Mouse (Mus musculus) spleen, postnatal 4 days (tissue): Measurements from ENCODE around the gene Nrbp1.
"Not testable (repeated sequence)": the region's sequence is repeated elsewhere in the genome, so short reads cannot be mapped to it uniquely, and the experiment has no call there.

Experiments
- DNase-seq, 2 experiments: peaks; one replicate each; pipeline ENCODE4 v3.0.0; 2022; ENCODE audit warnings: low spot score in 2 of 2

Nrbp1 gene

DNA sequence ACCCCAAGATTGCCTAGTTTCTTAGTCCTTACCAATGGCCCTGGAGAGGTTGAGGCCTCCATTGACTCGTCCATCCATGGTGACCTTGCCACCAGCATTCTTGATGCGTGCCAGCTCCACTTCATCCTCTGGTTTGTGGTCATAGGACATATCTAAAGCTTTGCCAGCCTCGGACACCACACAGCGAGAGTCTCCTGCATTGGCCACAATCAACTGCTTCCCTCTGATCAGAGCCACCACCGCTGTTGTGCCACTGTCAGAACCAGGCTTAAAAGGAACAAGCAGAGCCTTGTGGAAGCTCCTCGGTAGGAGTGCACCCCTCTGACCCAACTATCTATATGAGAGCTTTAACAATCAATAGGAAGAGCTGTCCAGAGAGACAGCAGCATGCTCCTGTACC is 36.2 kb upstream of the Nrbp1 start:
- DNase-seq, result no peak

DNA sequence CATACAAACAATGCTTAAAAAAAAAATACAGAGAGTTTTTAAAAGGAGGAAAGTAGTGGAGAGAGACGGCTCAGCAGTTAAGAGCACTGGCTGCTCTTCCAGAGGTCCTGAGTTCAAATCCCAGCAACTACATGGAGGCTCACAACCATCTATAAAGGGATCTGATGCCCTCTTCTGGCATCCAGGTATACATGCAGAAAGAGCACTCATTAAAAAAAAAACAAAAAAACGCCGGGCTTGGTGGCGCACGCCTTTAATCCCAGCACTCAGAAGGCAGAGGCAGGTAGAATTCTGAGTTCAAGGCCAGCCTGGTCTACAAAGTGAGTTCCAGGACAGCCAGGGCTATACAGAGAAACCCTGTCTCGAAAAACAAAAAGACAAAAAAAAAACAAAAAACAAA is 24.1 kb upstream of the Nrbp1 start:
- not testable (repeated sequence) for DNase-seq

- DNase-seq, result peak in 1 of 2 experiments; percentile 59
These were observed 22.4 kb upstream of the Nrbp1 start for GRCm38 (mm10) chr5:31218294-31218693.

- no peak for DNase-seq
These were observed 21.6 kb upstream of the Nrbp1 start for GRCm38 (mm10) chr5:31219070-31219469.

DNA sequence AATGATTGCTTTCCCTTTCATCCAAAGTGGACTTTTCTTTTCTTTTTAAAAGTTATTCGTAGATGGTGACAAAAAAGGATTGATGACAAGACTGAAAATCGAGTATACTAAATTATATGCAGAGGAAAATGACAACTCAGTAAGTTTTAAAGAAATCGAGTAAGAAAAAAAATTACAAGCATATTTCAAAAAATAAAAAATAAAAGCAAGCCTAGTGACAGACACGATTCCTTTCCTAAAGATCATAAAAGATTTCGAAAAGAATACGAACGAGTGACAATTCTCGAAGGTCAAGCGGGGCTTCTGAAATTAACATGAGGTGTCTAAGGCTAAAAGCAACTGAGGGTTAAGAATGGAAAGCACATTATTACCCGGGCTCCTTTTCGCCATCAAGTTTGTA is 21.2 kb upstream of the Nrbp1 start:
- no peak for DNase-seq

DNA sequence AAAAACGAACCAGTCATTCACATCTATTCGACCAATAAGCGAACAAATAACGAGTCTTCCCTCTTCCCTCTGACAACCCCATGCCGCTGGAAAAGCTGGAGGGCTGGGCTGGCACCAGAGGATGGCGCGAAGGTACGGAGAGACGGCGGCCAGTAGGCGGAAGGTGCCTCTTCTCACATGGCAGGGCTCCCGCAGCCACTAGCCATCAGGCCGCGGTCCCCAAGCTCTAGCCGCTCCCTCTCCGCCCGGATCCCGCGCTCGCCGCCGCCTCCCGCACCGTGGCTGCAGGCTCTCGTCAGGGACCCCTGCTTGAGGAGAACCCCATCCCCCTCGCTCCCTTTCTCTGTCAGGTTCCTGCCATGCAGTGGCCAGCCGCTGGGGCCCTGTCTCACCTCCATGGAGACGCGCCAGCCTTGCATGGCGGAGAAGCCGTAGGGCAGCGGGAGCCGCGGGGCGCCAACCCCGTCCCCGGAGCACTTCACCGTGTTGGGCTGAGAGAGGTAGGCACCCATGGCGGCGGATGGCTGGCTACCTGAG is 20.7 kb upstream of the Nrbp1 start:
- no peak for DNase-seq

GRCm38 (mm10) chr5:31220448-31221303 is 20.0 kb upstream of the Nrbp1 start, which contains the start of gene Ppm1g:
TSS of gene Ppm1g (minus strand) at chr5:31220687.
- DNase-seq, result peak; percentile 99 to 100

DNA sequence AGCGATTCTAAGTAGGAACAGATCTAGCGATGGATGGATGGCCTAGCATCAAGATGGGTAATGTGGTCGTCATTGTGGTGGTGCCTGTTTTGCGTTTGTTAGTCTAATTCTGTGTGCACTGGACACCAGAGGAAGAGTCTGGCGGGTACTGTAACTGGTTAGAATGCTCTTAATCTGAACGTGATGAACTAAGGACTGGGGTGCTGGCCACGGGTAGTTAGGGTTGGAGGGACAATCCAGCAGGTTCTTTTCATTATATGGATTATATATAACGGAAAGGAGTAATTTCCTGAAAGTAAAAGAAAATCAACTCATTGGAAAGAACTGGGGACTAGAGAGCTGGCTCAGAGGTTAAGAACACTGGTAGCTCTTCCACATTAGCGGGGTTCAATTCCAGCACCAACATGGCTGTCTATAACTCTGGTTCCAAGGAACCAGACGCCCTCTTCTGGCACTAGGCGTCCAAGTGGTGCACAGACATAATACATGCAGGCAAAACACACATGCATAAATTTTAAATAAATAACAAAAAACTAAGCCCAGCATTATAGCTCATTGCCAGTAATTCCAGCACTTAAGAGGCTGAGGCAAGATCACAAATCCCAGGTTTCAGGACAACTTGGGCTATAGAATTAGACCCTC is 19.2 kb upstream of the Nrbp1 start:
- DNase-seq, result peak in 1 of 2 experiments; percentile 66

DNA sequence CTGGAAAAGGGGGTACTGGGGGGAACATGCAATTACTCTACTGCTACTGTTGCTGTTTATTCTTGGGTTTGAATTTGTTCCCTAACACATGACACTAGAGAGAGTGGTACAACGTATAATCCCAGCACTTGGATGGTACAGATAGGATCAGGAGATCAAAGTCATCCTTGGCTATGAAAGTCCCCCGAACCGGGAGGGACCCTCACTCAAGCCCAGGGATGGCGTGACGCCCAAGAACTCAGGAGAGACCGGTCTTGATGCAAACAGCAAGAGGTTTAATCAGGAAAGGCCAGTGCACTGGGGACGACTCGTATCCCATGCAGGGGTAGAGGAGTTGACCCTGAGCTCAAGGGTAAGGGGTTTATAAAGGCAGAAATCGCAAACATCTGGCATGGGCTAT is 18.0 kb upstream of the Nrbp1 start:
- DNase-seq, result no peak

- no peak for DNase-seq
These were observed 14.0 kb upstream of the Nrbp1 start for GRCm38 (mm10) chr5:31226641-31227040.

GRCm38 (mm10) chr5:31241522-31242034 is 914 bp downstream of the Nrbp1 start:
- no peak for DNase-seq

- no peak for DNase-seq
These were observed 1.5 kb downstream of the Nrbp1 start for GRCm38 (mm10) chr5:31242191-31242590.

DNA sequence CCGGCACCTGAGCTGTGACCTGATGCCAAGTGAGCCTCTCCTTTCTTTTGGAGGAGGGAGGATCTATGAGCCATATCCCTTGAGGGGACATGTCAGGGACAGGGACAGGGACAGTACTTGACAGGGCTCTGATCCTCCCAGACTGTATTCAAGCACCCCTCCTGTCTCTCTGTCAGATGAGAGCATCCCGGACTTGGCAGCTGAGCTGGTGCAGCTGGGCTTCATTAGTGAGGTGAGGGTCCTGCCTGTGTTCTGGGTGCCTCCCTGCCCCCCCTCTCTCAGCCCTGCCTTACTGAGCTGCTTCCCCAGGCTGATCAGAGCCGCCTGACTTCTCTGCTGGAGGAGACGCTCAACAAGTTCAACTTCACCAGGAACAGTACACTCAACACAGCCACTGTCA is 10.1 kb downstream of the Nrbp1 start:
- DNase-seq, result no peak

- no peak for DNase-seq
These were observed 11.0 kb downstream of the Nrbp1 start, which contains the start of gene Krtcap3 for GRCm38 (mm10) chr5:31251541-31252101. TSS of gene Krtcap3 (plus strand) at chr5:31251691.

DNA sequence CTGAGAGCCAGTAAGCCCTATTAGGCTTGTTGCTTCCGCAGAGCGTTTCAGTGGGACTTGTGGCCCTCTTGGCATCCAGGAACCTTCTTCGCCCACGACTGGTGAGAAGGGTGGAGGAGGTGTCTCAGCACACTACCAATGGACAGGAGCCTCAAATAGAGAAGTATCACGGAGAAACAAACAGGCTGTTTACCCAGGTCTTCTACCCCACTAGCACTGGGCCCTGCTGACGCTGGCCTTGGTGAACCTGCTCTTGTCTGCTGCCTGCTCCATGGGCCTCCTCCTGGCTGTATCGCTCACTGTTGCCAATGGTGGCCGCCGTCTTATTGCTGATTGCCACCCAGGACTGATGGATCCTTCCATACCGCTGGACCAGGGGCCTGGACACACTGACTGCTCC is 11.5 kb downstream of the Nrbp1 start:
- no peak for DNase-seq

- no peak for DNase-seq
These were observed 12.3 kb downstream of the Nrbp1 start for GRCm38 (mm10) chr5:31252795-31253545.

DNA sequence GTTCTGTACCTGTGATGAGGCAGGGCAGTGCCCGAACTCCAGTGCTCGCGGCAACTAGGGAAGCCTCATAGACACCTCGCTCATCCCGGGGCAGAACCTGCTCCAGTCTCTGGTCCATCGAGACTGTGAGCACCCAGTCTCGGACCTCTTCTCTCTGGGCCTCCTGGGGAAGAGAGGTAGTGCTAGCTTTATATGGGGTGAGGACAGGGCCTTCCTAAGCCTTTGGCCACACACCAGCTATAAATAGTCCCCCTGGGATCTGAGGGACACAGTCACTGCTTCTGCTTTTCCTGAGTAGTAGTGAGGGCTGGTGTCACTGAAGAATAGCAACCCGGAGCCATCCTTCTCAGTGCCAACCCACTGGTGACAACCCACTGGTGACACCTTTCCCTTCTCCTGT is 13.1 kb downstream of the Nrbp1 start:
- DNase-seq, result no peak

- no peak for DNase-seq
These were observed 13.8 kb downstream of the Nrbp1 start for GRCm38 (mm10) chr5:31254452-31254851.

DNA sequence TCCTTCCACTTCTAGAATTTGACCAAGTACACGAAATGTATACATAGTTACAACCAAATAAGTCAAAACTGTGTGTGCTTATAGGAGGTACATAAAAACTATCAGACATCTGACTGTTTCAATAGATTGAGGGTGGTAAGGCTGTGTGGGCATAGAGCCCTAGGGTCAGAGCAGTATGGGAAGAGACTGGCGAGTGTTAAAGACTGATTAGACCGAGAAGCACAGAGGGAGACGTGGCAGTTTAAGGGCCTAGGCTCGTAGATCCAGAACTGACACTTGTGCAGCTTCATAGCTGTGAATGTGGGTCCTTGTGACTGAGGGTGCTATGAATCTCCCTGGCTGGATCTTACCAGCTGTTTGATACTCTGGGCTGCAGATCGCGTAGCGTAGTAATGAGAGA is 14.2 kb downstream of the Nrbp1 start:
- DNase-seq, result no peak

GRCm38 (mm10) chr5:31255381-31255780 is 14.7 kb downstream of the Nrbp1 start:
- DNase-seq, result no peak

DNA sequence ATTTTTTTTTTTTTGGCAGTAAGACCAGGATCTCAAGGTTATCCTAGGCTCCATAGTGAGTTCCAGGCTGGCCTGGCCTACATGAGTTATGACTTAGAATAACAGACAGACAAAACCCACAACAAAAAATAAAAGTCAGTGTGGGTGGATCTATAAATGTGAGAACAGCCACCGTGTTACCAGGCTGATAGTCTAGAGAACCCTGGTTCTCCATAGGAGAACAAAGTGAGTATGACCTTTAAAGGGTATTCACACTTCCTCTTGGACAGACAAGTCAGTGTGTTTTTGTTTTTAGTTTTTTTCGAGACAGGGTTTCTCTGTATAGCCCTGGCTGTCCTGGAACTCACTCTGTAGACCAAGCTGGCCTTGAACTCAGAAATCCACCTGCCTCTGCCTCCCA is 15.3 kb downstream of the Nrbp1 start:
- DNase-seq, result no peak

DNA sequence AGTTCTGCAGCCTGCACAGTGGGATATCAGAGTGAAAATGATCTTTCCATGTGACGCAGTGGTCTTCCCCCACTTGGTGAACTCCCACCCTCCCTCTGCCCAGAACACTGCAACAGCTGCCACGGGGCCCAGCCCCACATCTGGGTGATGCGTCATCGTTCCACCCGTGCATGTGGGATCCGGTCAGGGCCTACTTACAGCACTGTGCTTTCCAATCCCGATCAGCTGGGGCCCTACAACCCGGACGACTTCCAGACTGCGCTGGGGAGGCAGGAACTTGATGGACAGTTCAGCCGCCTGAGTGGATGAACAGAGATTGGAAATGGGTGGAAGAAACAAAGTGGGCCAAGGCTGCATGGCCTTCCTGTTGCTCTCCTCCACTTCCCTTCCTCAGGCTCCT is 17.0 kb downstream of the Nrbp1 start:
- no peak for DNase-seq
